Mouse (Mus musculus) heart, adult 2 months (tissue): ENCODE data around the gene Gtf2ird2.

Experiments
- CTCF ChIP-seq: fragments of 200-600 bp; IDR thresholded peaks from 2 replicates; pipeline ENCODE4 v1.8.1; 2022; ENCODE audit warnings: antibody characterized with exemption, mild to moderate bottlenecking, moderate library complexity
- POLR2A ChIP-seq: fragments of 200-500 bp; IDR thresholded peaks from 2 replicates; pipeline ENCODE4 v1.6.1; 2011; ENCODE audit warnings: mild to moderate bottlenecking, low read depth, low read length, control low read depth; ENCODE audit not compliant: insufficient read depth

DNA sequence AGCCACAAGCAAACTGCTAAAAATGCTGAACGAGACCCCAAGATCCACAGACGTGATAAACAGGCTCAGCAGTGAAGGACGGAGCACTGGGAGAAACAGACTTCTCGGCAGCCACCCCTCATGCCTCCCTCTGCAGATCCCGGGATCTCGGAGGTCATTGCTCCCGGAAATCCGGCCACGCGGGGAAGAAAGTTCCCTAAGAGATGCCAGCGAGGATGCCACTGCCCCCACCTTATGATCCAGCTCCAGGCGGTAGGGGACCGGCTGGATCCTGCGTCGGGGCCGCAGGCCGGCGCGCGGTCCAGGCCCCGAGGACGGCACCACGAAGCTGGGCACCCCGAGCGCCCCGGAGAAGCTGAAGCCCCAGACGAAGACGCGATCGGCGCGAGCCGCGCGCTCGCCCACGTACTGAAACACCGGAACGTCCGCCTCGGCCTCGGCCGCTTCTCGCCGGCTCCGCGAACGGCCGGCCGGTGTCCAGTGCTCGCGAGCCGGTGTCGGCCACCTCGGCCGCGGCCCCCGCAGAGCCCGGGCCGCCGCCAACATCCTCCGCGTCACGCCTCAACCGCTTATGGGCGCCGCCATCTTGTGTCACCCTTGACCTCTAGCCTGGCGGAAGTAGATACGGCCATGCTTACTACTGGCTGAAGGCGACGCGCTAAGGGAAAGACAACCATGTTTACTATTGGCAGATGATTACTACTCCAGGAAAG is 7.5 kb upstream of the Gtf2ird2 start, which contains the start of gene Rcc1l:
- TF ChIP-seq CTCF (no peak), POLR2A (peak; percentile 50; the same call in 1 of the 2 replicates)
